Mouse (Mus musculus): ENCODE data around the gene Cnnm2.

GRCm38 (mm10) chr19:46737106-46737505, 24.3 kb upstream of the Cnnm2 start:
- TF ChIP-seq CTCF (IDR thresholded peaks at IDR 0.05; ENCODE audit: borderline replicate concordance, extremely low read depth, insufficient read depth, insufficient read length) = no peak
- TF ChIP-seq POLR2A (IDR thresholded peaks at IDR 0.05; ENCODE audit: borderline replicate concordance, extremely low read depth, insufficient read depth, insufficient read length, poor library complexity, severe bottlenecking) = no peak
